Comparison of ENCODE assay signal across 17 mouse cellular contexts in genomic region chr16:33904553-33904952, GRCm38 (mm10).
A peak's percentile ranks its signal among the peaks of the same experiment; 100 is the strongest.
DNase-seq lines count a peak whose midpoint lies in the region; ATAC-seq and TF ChIP-seq lines count a peak whose summit lies in the region.
"Had no signal": no experiment of that assay in that cellular context is flagged by ENCODE, and none has a peak within 500 bp of the region (broad histone marks: within the 10 kb centered on the region; RNA-seq: fewer than 3 reads in every experiment).

No protein-coding gene starts in this region.

- no peaks in the 10 kb centered on the region for H3K27me3 ChIP-seq in heart, embryonic 13.5 days (replicated peaks)
- H3K27me3 ChIP-seq in heart, adult 2 months (ENCODE audit: control insufficient read depth, insufficient read depth, low read length) = no peaks in the 10 kb centered on the region
- H3K27me3 ChIP-seq in neural tube, embryonic 11.5 days (ENCODE audit: control insufficient read depth, insufficient read depth, low read length) = no peaks in the 10 kb centered on the region
- H3K27me3 ChIP-seq in limb, embryonic 15.5 days = no peaks in the 10 kb centered on the region

- no peak for TF ChIP-seq POLR2A in heart, adult 2 months (IDR thresholded peaks at IDR 0.05; ENCODE audit: insufficient read depth, low read depth, low read length)
- TF ChIP-seq POLR2A in embryonic fibroblast, embryonic 13.5 days (IDR thresholded peaks at IDR 0.05; ENCODE audit: low read depth, low read length) = no peak

- H3K9ac ChIP-seq in heart, embryonic 13.5 days = peak overlapping the region; percentile 30; the same call in 1 of the 2 replicates
- no peak overlapping the region for H3K9ac ChIP-seq in heart, adult 2 months (ENCODE audit: low read depth, low read length)
- H3K9ac ChIP-seq in neural tube, embryonic 11.5 days (ENCODE audit: low read length) = no peak overlapping the region
- H3K9ac ChIP-seq in limb, embryonic 15.5 days = no peak overlapping the region
- H3K9ac ChIP-seq: liver, postnatal 0 days had no signal

- WGBS in heart, embryonic 13.5 days = 81% methylated on average over 5 of the region's 5 CpGs
- 66% methylated on average over 5 of the region's 5 CpGs for WGBS in heart, adult 2 months
- 82% methylated on average over 5 of the region's 5 CpGs for WGBS in neural tube, embryonic 11.5 days
- WGBS in limb, embryonic 15.5 days = 30% methylated on average over 5 of the region's 5 CpGs

- no peak for TF ChIP-seq CTCF in heart, adult 2 months (IDR thresholded peaks at IDR 0.05)
- no peak for TF ChIP-seq CTCF in embryonic fibroblast, embryonic 13.5 days (IDR thresholded peaks at IDR 0.05; ENCODE audit: borderline replicate concordance, insufficient read depth, low read length)

- intact Hi-C loops in heart, adult 2 months (cut with DNase I) = no loop called here

- no peak for DNase-seq in heart, adult 2 months
- no peak for DNase-seq in neural tube, embryonic 11.5 days (ENCODE audit: low spot score)
- no peak for DNase-seq in neural tube, embryonic 10.5 days (ENCODE audit: extremely low spot score, low spot score)
- no peak for DNase-seq in ovary, adult 18-20 months (ENCODE audit: low spot score)
- no peak for DNase-seq in cerebellum, postnatal 4 days (ENCODE audit: low spot score in 2 of 2)
- DNase-seq: adrenal gland, postnatal 14 days; cerebellum, adult 2 months; kidney, adult 2 months; left cerebral cortex, postnatal 4 days; liver, postnatal 0 days; right cerebral cortex, adult 18-20 months had no signal

- peak overlapping the region; percentile 67 for H3K27ac ChIP-seq in heart, embryonic 13.5 days (replicated peaks)
- H3K27ac ChIP-seq in heart, adult 2 months = no peak overlapping the region
- H3K27ac ChIP-seq in neural tube, embryonic 11.5 days (ENCODE audit: low read depth, low read length) = peak overlapping the region; percentile 67; the same call in 1 of the 2 replicates
- peak overlapping the region; percentile 44; the same call in 1 of the 2 replicates for H3K27ac ChIP-seq in embryonic fibroblast, embryonic 13.5 days (ENCODE audit: insufficient read depth, low read length)
- H3K27ac ChIP-seq in limb, embryonic 15.5 days = peak overlapping the region; percentile 84
- H3K27ac ChIP-seq: hindbrain, postnatal 0 days; stomach, postnatal 0 days had no signal

- H3K36me3 ChIP-seq in heart, embryonic 13.5 days = peaks cover 67% of the 10 kb centered on the region
- no peaks in the 10 kb centered on the region for H3K36me3 ChIP-seq in heart, adult 2 months (ENCODE audit: control insufficient read depth, insufficient read depth, low read length)
- H3K36me3 ChIP-seq in neural tube, embryonic 11.5 days (ENCODE audit: control insufficient read depth, insufficient read depth, low read length) = no peaks in the 10 kb centered on the region
- H3K36me3 ChIP-seq in limb, embryonic 15.5 days = peaks cover 13% of the 10 kb centered on the region; the same call in 1 of the 2 replicates

- H3K4me2 ChIP-seq in heart, embryonic 13.5 days = no peak overlapping the region
- no peak overlapping the region; the same call in 1 of the 2 replicates for H3K4me2 ChIP-seq in neural tube, embryonic 11.5 days (ENCODE audit: low read depth)
- H3K4me2 ChIP-seq in limb, embryonic 15.5 days = 0 out of 2 replicates have a peak overlapping the region, but pooled peaks have one; percentile 7

- no peak overlapping the region for H3K4me3 ChIP-seq in heart, embryonic 13.5 days
- no peak overlapping the region for H3K4me3 ChIP-seq in heart, adult 2 months
- no peak overlapping the region for H3K4me3 ChIP-seq in neural tube, embryonic 11.5 days (ENCODE audit: low read depth, low read length)
- H3K4me3 ChIP-seq in embryonic fibroblast, embryonic 13.5 days (ENCODE audit: insufficient read depth, low read length) = no peak overlapping the region
- no peak overlapping the region for H3K4me3 ChIP-seq in limb, embryonic 15.5 days
- H3K4me3 ChIP-seq: megakaryocyte, embryonic 14.5 days had no signal

- no peaks in the 10 kb centered on the region for H3K9me3 ChIP-seq in heart, embryonic 13.5 days
- no peaks in the 10 kb centered on the region for H3K9me3 ChIP-seq in neural tube, embryonic 11.5 days (ENCODE audit: control insufficient read depth, low read length)
- H3K9me3 ChIP-seq in limb, embryonic 15.5 days = no peaks in the 10 kb centered on the region

- no peak for ATAC-seq in heart, embryonic 13.5 days (ENCODE audit: extremely low read depth, insufficient number of reproducible peaks, low FRiP score, low TSS enrichment)
- ATAC-seq in neural tube, embryonic 11.5 days (ENCODE audit: insufficient read depth, low FRiP score, low TSS enrichment) = no peak
- ATAC-seq in limb, embryonic 15.5 days (ENCODE audit: insufficient number of reproducible peaks, low FRiP score, low TSS enrichment, low read depth) = 0 out of 2 replicates have a peak, but pooled peaks have one; percentile 48
- ATAC-seq: hindbrain, postnatal 0 days; liver, postnatal 0 days had no signal

- H3K4me1 ChIP-seq in heart, embryonic 13.5 days = peaks cover 20% of the 10 kb centered on the region
- H3K4me1 ChIP-seq in heart, adult 2 months (ENCODE audit: control insufficient read depth, insufficient read depth, low read length) = no peaks in the 10 kb centered on the region
- H3K4me1 ChIP-seq in neural tube, embryonic 11.5 days (ENCODE audit: control insufficient read depth, insufficient read depth, low read length) = peaks cover 19% of the 10 kb centered on the region
- H3K4me1 ChIP-seq in embryonic fibroblast, embryonic 13.5 days (ENCODE audit: control insufficient read depth, insufficient read depth, low read length) = peaks cover 9% of the 10 kb centered on the region
- peaks cover 22% of the 10 kb centered on the region for H3K4me1 ChIP-seq in limb, embryonic 15.5 days

- no peak for TF ChIP-seq EP300 in heart, adult 2 months (IDR thresholded peaks at IDR 0.05; ENCODE audit: insufficient read depth, low read depth, low read length)

- H3K79me2 ChIP-seq in heart, adult 2 months (replicated peaks; ENCODE audit: control insufficient read depth, insufficient read depth, low read length) = no peaks in the 10 kb centered on the region; the same call in 1 of the 2 replicates
